Mouse (Mus musculus) CD4-positive naive resting alpha-beta T cell, adult 76 days (primary cell): ENCODE results near the gene Marc2. TPM values are rescaled to one million over a fixed set of nuclear protein-coding genes. Genes with fewer than 3 reads are reported as not detected.

ENCODE experiments used
- total RNA-seq: library from RNA; stranded (reverse); gene quantifications from one replicate; pipeline ENCODE4 v1.2.4, GENCODE M21; 2023

Gene Marc2
- total RNA-seq = 139 TPM

GRCm38 (mm10) chr1:184846092-184846750, at the start of gene Marc2:
TSS of gene Marc2 (minus strand) at chr1:184846451.

GRCm38 (mm10) chr1:184882281-184883268, 36.3 kb upstream of the Marc2 start, which contains the start of gene C130074G19Rik:
TSS of gene C130074G19Rik (minus strand) at chr1:184883218.

GRCm38 (mm10) chr1:184810780-184811575, 35.3 kb downstream of the Marc2 start, which contains the start of gene Marc1:
TSS of gene Marc1 (minus strand) at chr1:184811313.

Other genes with a start within 250 kb of the Marc2 start
- gene Hlx, start 113.8 kb downstream of the Marc2 start, total RNA-seq = 1.8 TPM
- gene Marc1, start 35.1 kb downstream of the Marc2 start, total RNA-seq = not detected
- not detected for gene C130074G19Rik, start 36.8 kb upstream of the Marc2 start, total RNA-seq
- gene Mark1, start 153.1 kb upstream of the Marc2 start, total RNA-seq = not detected